Mouse (Mus musculus): ENCODE measurements around the gene Ntm. TPM values are rescaled to one million over a fixed set of nuclear protein-coding genes. Genes with fewer than 3 reads are reported as not detected.

Ntm gene
- polyA plus RNA-seq, 1 experiment = 1.3 TPM

DNA sequence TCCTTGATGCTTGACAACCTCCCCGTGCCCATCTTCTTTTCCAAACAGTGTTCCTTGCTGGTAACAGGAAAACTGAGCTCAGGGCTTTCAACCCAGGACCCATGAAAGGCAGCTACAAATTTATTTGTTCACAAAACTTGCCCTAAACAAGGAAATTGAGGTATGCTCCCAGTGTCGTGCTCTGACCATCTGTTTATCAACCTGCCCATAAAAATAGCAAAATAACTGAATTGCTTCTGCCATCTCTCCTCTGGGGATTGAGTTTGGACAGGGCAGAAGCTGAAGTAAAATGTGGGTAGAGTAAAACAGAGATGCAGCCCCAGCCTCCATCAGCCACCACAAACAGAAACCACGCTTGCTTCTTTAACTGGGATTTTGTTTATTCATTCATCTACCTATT is 594.6 kb downstream of the Ntm start:
- TF ChIP-seq POLR2A (IDR thresholded peaks at IDR 0.05; ENCODE audit: borderline replicate concordance, control insufficient read depth, low read depth, low read length) (no peak), CTCF (IDR thresholded peaks at IDR 0.05; ENCODE audit: control insufficient read depth, insufficient read depth, low read length) (no peak)
- 57% methylated on average over 3 of the region's 3 CpGs for WGBS
- Histone ChIP-seq H3K4me1 (ENCODE audit: control insufficient read depth, insufficient read depth, low read length) (no peaks in the 10 kb centered on the region), H3K4me3 (replicated peaks; ENCODE audit: control insufficient read depth, low read depth, low read length) (no peak overlapping the region), H3K27ac (ENCODE audit: control insufficient read depth, insufficient read depth, low read depth, low read length, poor library complexity) (no peak overlapping the region)

DNA sequence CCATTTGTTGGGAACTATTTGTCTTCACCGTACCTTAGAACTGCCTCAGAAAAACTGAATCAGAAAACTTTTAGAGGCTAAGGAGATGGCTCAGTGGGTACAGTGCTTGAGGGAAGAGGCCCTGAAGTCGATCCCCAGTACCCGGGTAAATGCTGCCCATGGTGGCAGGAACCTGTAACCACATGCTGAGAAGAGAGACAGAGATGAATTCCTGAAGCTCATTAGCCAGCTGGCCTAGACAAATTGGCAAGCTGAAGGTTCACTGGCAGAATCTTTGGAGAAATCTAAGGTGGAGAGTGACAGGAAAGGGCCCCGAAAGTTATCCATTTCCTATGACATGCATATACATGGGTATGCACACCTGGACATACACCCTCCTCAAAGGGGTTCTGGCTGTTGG is 605.1 kb downstream of the Ntm start:
- Histone ChIP-seq H3K4me1 (ENCODE audit: control insufficient read depth, insufficient read depth, low read length) (no peaks in the 10 kb centered on the region), H3K4me3 (replicated peaks; ENCODE audit: control insufficient read depth, low read depth, low read length) (no peak overlapping the region), H3K27ac (ENCODE audit: control insufficient read depth, insufficient read depth, low read depth, low read length, poor library complexity) (no peak overlapping the region)
- 75% methylated on average over 4 of the region's 4 CpGs for WGBS
- no peak for TF ChIP-seq CTCF (IDR thresholded peaks at IDR 0.05; ENCODE audit: control insufficient read depth, insufficient read depth, low read length)
- TF ChIP-seq POLR2A (IDR thresholded peaks at IDR 0.05; ENCODE audit: borderline replicate concordance, control insufficient read depth, low read depth, low read length) = no peak

DNA sequence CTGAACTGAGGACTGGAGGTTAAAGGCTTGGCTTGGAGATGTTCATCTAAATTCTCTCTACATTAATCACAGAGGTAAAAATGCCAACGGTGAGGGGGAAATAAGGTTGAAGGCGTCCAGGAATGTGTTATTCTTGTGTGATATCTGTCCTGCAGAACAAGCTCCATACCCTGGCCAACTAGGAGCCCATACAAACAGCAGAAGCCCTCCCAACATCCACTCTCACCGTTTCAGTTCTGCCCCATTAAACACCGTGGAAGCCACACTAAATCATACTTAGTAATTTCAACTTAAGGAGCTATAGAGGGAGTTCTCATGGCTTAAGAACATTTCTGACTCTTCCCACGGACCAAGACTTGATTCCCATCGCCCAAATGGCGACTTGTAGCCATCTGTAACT is 620.6 kb downstream of the Ntm start:
- no peak for TF ChIP-seq CTCF (IDR thresholded peaks at IDR 0.05; ENCODE audit: control insufficient read depth, insufficient read depth, low read length)
- TF ChIP-seq POLR2A (IDR thresholded peaks at IDR 0.05; ENCODE audit: borderline replicate concordance, control insufficient read depth, low read depth, low read length) = no peak
- 65% methylated on average over 7 of the region's 7 CpGs for WGBS
- H3K4me3 ChIP-seq (replicated peaks; ENCODE audit: control insufficient read depth, low read depth, low read length) = no peak overlapping the region
- H3K4me1 ChIP-seq (ENCODE audit: control insufficient read depth, insufficient read depth, low read length) = no peaks in the 10 kb centered on the region
- H3K27ac ChIP-seq (ENCODE audit: control insufficient read depth, insufficient read depth, low read depth, low read length, poor library complexity) = no peak overlapping the region

DNA sequence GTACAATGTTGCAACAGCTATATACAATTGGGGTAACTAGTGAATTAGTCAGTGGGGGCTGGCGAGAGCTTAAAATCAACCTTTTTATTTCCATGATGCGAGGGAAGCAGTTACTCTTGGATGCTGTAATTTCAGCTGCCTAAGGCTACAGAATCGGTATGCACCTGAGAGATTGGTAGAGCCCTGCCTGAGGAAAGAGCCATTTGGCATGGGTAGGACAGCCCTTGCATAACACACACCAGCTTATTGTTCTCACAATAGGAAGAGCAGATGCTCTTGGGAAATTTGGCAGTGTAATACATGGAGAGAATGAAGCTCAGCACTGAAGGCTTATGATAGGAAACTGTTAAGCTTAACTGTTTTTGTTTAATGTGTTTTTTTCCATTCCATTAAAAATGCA is 621.6 kb downstream of the Ntm start:
- Histone ChIP-seq H3K27ac (ENCODE audit: control insufficient read depth, insufficient read depth, low read depth, low read length, poor library complexity) (no peak overlapping the region), H3K4me1 (ENCODE audit: control insufficient read depth, insufficient read depth, low read length) (no peaks in the 10 kb centered on the region), H3K4me3 (replicated peaks; ENCODE audit: control insufficient read depth, low read depth, low read length) (no peak overlapping the region)
- no peak for TF ChIP-seq CTCF (IDR thresholded peaks at IDR 0.05; ENCODE audit: control insufficient read depth, insufficient read depth, low read length)
- no peak for TF ChIP-seq POLR2A (IDR thresholded peaks at IDR 0.05; ENCODE audit: borderline replicate concordance, control insufficient read depth, low read depth, low read length)
- WGBS = 71% methylated on average over 3 of the region's 3 CpGs

DNA sequence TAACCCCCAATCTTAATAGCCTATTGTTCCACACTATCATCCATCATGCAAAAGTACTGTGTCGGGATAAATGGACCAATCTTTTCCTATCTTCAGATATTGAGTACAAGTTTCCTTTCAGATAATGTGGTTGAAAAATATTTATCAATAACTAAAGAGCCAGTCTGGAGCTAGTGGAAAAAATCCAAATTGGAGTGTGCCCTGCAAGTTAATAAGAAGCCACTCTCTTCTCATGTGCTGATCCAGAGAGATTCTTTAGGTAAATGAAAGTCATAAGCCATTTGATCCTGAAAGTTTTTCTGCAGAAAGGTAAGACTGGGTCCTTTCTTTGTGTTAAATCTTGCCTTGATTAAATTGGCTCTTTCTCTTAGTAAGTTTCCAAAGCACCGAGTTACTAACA is 627.3 kb downstream of the Ntm start:
- no peak overlapping the region for H3K4me3 ChIP-seq (replicated peaks; ENCODE audit: control insufficient read depth, low read depth, low read length)
- 72% methylated on average over 2 of the region's 2 CpGs for WGBS
- H3K27ac ChIP-seq (ENCODE audit: control insufficient read depth, insufficient read depth, low read depth, low read length, poor library complexity) = no peak overlapping the region
- H3K4me1 ChIP-seq (ENCODE audit: control insufficient read depth, insufficient read depth, low read length) = no peaks in the 10 kb centered on the region
- no peak for TF ChIP-seq POLR2A (IDR thresholded peaks at IDR 0.05; ENCODE audit: borderline replicate concordance, control insufficient read depth, low read depth, low read length)
- no peak for TF ChIP-seq CTCF (IDR thresholded peaks at IDR 0.05; ENCODE audit: control insufficient read depth, insufficient read depth, low read length)

DNA sequence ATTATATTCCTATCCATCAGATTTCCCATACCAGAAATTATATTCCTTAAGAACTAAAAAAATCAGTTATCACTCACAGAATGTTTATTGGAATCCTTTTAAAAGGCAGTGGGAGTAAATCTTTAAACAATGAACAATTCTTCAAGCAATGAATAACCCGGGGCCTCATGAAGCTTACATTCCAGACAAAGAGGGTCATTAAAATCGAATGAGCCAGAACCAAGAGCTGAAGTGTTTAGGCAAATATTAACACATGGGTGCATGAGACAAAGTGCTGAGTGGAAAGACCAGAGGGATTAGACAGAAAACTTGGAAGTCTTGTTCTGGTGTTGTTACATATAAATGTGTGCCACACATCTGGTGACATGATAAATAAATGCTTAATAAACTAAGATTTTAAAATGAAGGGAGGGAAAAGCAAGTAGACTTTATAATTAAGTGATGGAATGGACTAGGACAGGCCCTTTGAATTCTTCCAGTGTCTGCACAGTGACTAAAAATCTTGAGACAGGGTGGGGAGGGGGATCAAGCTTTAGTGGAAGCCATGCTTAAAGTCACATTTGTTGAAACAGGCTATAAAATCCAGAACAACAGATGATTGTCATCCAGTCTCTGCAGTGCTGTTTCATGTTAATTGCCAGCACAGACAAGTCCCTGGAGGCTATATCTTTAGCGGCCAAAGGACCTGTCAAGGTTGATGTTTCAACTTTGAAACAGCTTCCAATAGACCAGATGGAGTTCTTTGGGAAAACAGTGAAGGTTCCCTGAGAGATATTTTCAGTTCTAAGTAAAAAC is 630.4 kb downstream of the Ntm start:
- WGBS = 64% methylated on average over 3 of the region's 3 CpGs
- H3K4me1 ChIP-seq (ENCODE audit: control insufficient read depth, insufficient read depth, low read length) = no peaks in the 10 kb centered on the region
- no peak for TF ChIP-seq POLR2A (IDR thresholded peaks at IDR 0.05; ENCODE audit: borderline replicate concordance, control insufficient read depth, low read depth, low read length)
- no peak for TF ChIP-seq CTCF (IDR thresholded peaks at IDR 0.05; ENCODE audit: control insufficient read depth, insufficient read depth, low read length)

DNA sequence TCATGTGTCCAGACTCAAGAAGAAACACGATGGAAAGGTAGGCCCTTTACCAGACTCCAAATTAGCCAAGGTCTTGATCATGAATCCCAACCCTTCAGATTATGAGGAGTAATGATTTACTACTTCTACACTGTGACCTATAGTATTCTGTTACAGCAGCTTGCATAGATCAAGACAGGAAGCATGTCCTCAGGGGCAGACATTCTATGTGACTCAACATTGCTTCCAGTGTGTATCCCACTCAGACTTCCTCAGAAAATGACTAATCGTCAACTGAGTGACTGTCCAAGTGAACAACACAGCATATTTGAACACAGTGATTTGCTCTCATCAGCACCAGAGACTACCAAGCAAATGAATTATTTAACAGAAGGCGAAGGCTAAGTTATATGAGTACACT is 632.5 kb downstream of the Ntm start:
- Histone ChIP-seq H3K4me1 (ENCODE audit: control insufficient read depth, insufficient read depth, low read length) (no peaks in the 10 kb centered on the region), H3K27ac (ENCODE audit: control insufficient read depth, insufficient read depth, low read depth, low read length, poor library complexity) (no peak overlapping the region), H3K4me3 (replicated peaks; ENCODE audit: control insufficient read depth, low read depth, low read length) (no peak overlapping the region)
- no peak for TF ChIP-seq POLR2A (IDR thresholded peaks at IDR 0.05; ENCODE audit: borderline replicate concordance, control insufficient read depth, low read depth, low read length)
- TF ChIP-seq CTCF (IDR thresholded peaks at IDR 0.05; ENCODE audit: control insufficient read depth, insufficient read depth, low read length) = no peak
- 72% methylated on average over 3 of the region's 3 CpGs for WGBS

More for the DNA sequence above, 630.4 kb downstream of the Ntm start:
- Histone ChIP-seq H3K4me3 (replicated peaks; ENCODE audit: control insufficient read depth, low read depth, low read length) (no peak overlapping the region), H3K27ac (ENCODE audit: control insufficient read depth, insufficient read depth, low read depth, low read length, poor library complexity) (no peak overlapping the region)

DNA sequence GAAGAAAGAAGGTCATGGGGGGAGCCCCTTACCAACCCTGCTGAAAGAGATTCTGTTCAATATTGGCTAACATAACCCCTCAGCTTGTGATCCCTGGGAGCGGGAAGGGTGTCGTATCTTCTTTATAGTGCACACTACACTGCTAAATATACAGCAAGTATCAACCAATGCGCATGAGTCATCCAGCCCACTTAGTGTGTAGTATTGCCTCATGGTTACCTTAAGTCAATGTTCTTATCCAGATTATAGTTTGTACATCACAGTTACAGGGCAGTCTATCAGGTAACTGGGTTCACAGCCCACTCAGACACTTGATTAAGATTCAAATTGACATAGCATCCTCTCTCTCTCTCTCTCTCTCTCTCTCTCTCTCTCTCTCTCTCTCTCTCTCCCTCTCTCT is 636.7 kb downstream of the Ntm start:
- no peaks in the 10 kb centered on the region for H3K4me1 ChIP-seq (ENCODE audit: control insufficient read depth, insufficient read depth, low read length)
- WGBS = 80% methylated on average over 3 of the region's 3 CpGs
- no peak overlapping the region for H3K4me3 ChIP-seq (replicated peaks; ENCODE audit: control insufficient read depth, low read depth, low read length)

More for the DNA sequence above, 636.7 kb downstream of the Ntm start:
- TF ChIP-seq POLR2A (IDR thresholded peaks at IDR 0.05; ENCODE audit: borderline replicate concordance, control insufficient read depth, low read depth, low read length) (no peak), CTCF (IDR thresholded peaks at IDR 0.05; ENCODE audit: control insufficient read depth, insufficient read depth, low read length) (no peak)
- H3K27ac ChIP-seq (ENCODE audit: control insufficient read depth, insufficient read depth, low read depth, low read length, poor library complexity) = no peak overlapping the region

Data from bone marrow, adult 2 months (tissue).